Mouse (Mus musculus) forebrain, embryonic 14.5 days (tissue): ENCODE results near the gene Ctsr. TPM values are rescaled to one million over a fixed set of nuclear protein-coding genes. Genes with fewer than 3 reads are reported as not detected.
"Not testable (repeated sequence)": the region's sequence is repeated elsewhere in the genome, so short reads cannot be mapped to it uniquely, and the experiment has no call there.

Experiments used
- ATAC-seq: fragments of 200-750 bp; cut with Nextera tagmentation; 2 replicates; pipeline ENCODE4 v1.8.0; 2017; ENCODE audit warnings: mild to moderate bottlenecking, moderate library complexity
- DNase-seq: peaks from one replicate; pipeline ENCODE4 v3.0.0-alpha.2; 2015; ENCODE audit warnings: low spot score
- H3K27ac ChIP-seq: fragments of 300-500 bp; sonication (generic); 2 replicates; pipeline ENCODE4 v1.5.1; 2014; ENCODE audit warnings: low read depth, mild to moderate bottlenecking, control low read depth, low read length, moderate library complexity
- H3K27me3 ChIP-seq: fragments of 300-500 bp; sonication (generic); replicated peaks from 2 replicates; pipeline ENCODE4 v1.6.1; 2014; ENCODE audit warnings: low read length, control low read depth, mixed read lengths; ENCODE audit not compliant: control insufficient read depth, insufficient read depth
- H3K36me3 ChIP-seq: fragments of 300-500 bp; sonication (generic); 2 replicates; pipeline ENCODE4 v1.6.1; 2014; ENCODE audit warnings: low read length, control low read depth; ENCODE audit not compliant: control insufficient read depth, insufficient read depth
- H3K4me1 ChIP-seq: fragments of 300-500 bp; sonication (generic); 2 replicates; pipeline ENCODE4 v1.6.1; 2014; ENCODE audit warnings: antibody characterized with exemption, low read length, control low read depth; ENCODE audit not compliant: control insufficient read depth, insufficient read depth
- H3K4me2 ChIP-seq: fragments of 300-500 bp; sonication (generic); 2 replicates; pipeline ENCODE4 v1.6.1; 2014; ENCODE audit warnings: mild to moderate bottlenecking, control low read depth, low read length
- H3K4me3 ChIP-seq: fragments of 300-500 bp; sonication (generic); 2 replicates; pipeline ENCODE4 v1.5.1; 2014; ENCODE audit warnings: low read depth, low read length, control low read depth
- H3K9ac ChIP-seq: fragments of 300-500 bp; sonication (generic); 2 replicates; pipeline ENCODE4 v1.6.1; 2014; ENCODE audit warnings: mild to moderate bottlenecking, low read length, control low read depth, moderate library complexity
- H3K9me3 ChIP-seq: fragments of 300-500 bp; sonication (generic); replicated peaks from 2 replicates; pipeline ENCODE4 v1.6.1; 2016; ENCODE audit warnings: low read length, control low read depth, mixed read lengths; ENCODE audit not compliant: control insufficient read depth
- WGBS: fragments of 180-500 bp; shearing (Covaris S2); extraction: QIAGEN DNeasy Blood & Tissue Kit; methylation state at CpG from one replicate; pipeline ENCODE4 v1.1.7; 2014; 5-methylcytosine and 5-hydroxymethylcytosine counted together
- polyA plus RNA-seq: library from polyadenylated mRNA; unstranded; fragments of >200 nt; fragmentation: Nextera tagmentation; extraction: Ambion mirVana; gene quantifications from 2 replicates; pipeline ENCODE4 v1.2.1, GENCODE M21; 2014

Ctsr gene
- polyA plus RNA-seq: not detected in 2 replicates

DNA sequence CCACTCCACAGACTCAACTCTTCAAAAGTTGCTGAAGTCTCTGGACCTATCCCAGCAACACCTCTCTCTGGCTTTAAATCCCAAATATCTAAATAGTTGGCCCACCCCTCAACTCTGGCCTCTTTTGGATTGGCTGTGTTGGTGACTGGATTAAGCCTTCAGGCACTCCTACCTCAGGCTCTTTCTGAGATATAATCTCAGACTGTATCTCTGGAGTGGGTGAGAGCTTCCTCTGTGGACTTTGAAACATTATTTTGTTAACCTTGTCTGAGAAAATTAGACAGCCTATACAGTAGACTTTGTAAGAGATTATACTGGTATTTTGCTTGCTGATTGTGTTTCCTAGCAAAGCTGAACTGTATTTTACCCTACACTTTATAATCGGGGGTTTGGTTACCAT is at the start of gene Ctsr:
Ctsr (minus strand) TSS at position 101 of the 400 bp plus-strand sequence.
- DNase-seq: no peak

GRCm38 (mm10) chr13:61203310-61203709 is 39.3 kb upstream of the Ctsr start, which contains the start of gene Cts6:
TSS of gene Cts6 (minus strand) at chr13:61203410.
- DNase-seq: no peak
- no peak for ATAC-seq
- Histone ChIP-seq H3K4me1 (no peaks in the 10 kb centered on the region), H3K9me3 (peaks cover 31% of the 10 kb centered on the region), H3K4me2 (no peak within 1 kb of the TSS), H3K27me3 (no peaks in the 10 kb centered on the region), H3K9ac (no peak within 1 kb of the TSS), H3K27ac (no peak within 1 kb of the TSS), H3K4me3 (no peak within 1 kb of the TSS), H3K36me3 (no peaks in the 10 kb centered on the region)
- 97% methylated on average over 3 of the region's 3 CpGs for WGBS

More for the DNA sequence above, at the start of gene Ctsr:
- no peak within 1 kb of the TSS for H3K4me3 ChIP-seq
- H3K27me3 ChIP-seq: no peaks in the 10 kb centered on the region
- H3K4me2 ChIP-seq: no peak within 1 kb of the TSS
- H3K27ac ChIP-seq: no peak within 1 kb of the TSS
- WGBS: 83% methylated on average over 1 of the region's 1 CpGs
- H3K9ac ChIP-seq: no peak within 1 kb of the TSS
- no peaks in the 10 kb centered on the region for H3K36me3 ChIP-seq
- H3K9me3 ChIP-seq: peaks cover 18% of the 10 kb centered on the region
- ATAC-seq: no peak
- no peaks in the 10 kb centered on the region for H3K4me1 ChIP-seq

DNA sequence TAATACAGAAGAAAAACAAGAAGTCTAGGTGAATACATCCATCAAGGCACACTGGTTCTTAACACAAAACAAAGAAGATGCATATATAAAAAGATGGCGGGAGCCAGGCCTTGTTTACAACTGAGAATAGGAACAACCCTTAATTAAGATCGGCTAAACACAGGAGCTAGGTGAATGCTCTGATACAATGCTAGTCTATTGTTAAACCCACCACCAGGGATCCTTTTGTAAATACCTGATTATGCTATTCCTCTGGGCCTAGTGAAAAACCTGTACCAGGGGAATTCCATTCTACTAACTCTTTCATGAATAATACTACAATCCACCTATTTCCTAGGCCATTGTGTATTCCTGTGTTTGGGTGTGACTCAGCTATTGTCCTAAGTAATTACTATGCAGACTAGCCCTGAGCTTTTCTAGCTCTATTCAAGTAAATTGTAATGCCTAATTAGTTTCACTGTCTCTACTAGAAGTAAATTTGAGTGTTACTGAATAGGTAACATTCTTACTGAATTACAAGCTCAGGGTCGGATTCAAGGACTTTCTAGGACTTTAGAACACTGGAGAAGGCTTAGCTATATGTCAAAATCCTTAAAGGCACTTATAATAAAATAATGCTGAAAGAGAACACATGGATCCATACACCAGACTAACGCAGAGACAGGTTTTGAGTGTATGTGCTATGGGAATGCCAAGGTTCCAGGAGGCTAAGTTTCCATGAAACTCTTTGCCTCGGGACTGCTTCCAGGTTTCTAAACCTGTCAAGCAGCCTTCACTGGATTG is 21.3 kb upstream of the Ctsr start:
- not testable (repeated sequence) for H3K9me3 ChIP-seq, H3K9ac ChIP-seq
- WGBS: 76% methylated on average over 5 of the region's 5 CpGs

GRCm38 (mm10) chr13:61164622-61165021 is 566 bp upstream of the Ctsr start:
- Histone ChIP-seq H3K9me3 (peaks cover 15% of the 10 kb centered on the region), H3K27me3 (no peaks in the 10 kb centered on the region), H3K4me2 (no peak overlapping the region), H3K27ac (no peak overlapping the region), H3K9ac (no peak overlapping the region), H3K4me1 (no peaks in the 10 kb centered on the region), H3K4me3 (no peak overlapping the region), H3K36me3 (no peaks in the 10 kb centered on the region)
- no peak for DNase-seq
- 80% methylated on average over 4 of the region's 4 CpGs for WGBS
- no peak for ATAC-seq

More for the DNA sequence above, 21.3 kb upstream of the Ctsr start:
- H3K27me3 ChIP-seq, ATAC-seq, DNase-seq, H3K4me2 ChIP-seq, H3K4me3 ChIP-seq, H3K36me3 ChIP-seq, H3K27ac ChIP-seq, H3K4me1 ChIP-seq: not testable (repeated sequence)

Other genes with a start within 250 kb of the Ctsr start
- gene Gm49393, start 228.7 kb downstream of the Ctsr start, polyA plus RNA-seq: not detected in 2 replicates
- 2.0 TPM in 1 of 2 replicates, not detected in the other for gene Gm49391, start 227.7 kb downstream of the Ctsr start, polyA plus RNA-seq
- 13.2 and 15.0 TPM in 2 replicates for gene Ctla2a, start 227.6 kb downstream of the Ctsr start, polyA plus RNA-seq
- gene Tpbpa, start 222.3 kb downstream of the Ctsr start, polyA plus RNA-seq: not detected in 2 replicates
- gene Ctsj, start 158.3 kb downstream of the Ctsr start, polyA plus RNA-seq: not detected in 2 replicates
- gene Ctsq, start 123.6 kb downstream of the Ctsr start, polyA plus RNA-seq: not detected in 2 replicates
- gene Cts6, start 39.2 kb upstream of the Ctsr start, polyA plus RNA-seq: not detected in 2 replicates
- gene Cts8, start 91.1 kb upstream of the Ctsr start, polyA plus RNA-seq: not detected in 2 replicates
- gene Gm49398, start 124.6 kb upstream of the Ctsr start, polyA plus RNA-seq: not detected in 2 replicates
- gene Cts7, start 193.9 kb upstream of the Ctsr start, polyA plus RNA-seq: not detected in 2 replicates